In genomic region chr1:134414501-134415167, GRCm38 (mm10) we compare ENCODE assay signal across 8 mouse cellular contexts. TPM values are rescaled to one million over a fixed set of nuclear protein-coding genes. Genes with fewer than 3 reads are reported as not detected.
DNase-seq lines count a peak whose midpoint lies in the region; ATAC-seq and TF ChIP-seq lines count a peak whose summit lies in the region.

No protein-coding gene starts in this region.

- H3K4me3 ChIP-seq in liver, adult 2 months (ENCODE audit: insufficient read depth, low read depth, low read length), result peak overlapping the region; percentile 91
- peak overlapping the region; percentile 94 for H3K4me3 ChIP-seq in embryonic facial prominence, embryonic 12.5 days
- peak overlapping the region; percentile 97 for H3K4me3 ChIP-seq in intestine, embryonic 16.5 days (ENCODE audit: low read length)
- H3K4me3 ChIP-seq in neural tube, embryonic 13.5 days, result peak overlapping the region; percentile 86

- no peaks in the 10 kb centered on the region for H3K9me3 ChIP-seq in embryonic facial prominence, embryonic 12.5 days
- H3K9me3 ChIP-seq in intestine, embryonic 16.5 days (ENCODE audit: control insufficient read depth, low read length), result no peaks in the 10 kb centered on the region
- no peaks in the 10 kb centered on the region for H3K9me3 ChIP-seq in neural tube, embryonic 13.5 days

- peak; percentile 87 for DNase-seq in liver, adult 2 months (ENCODE audit: extremely low read depth, low read depth, low spot score)
- no peak for DNase-seq in liver
- no peak for DNase-seq in spleen, postnatal 36 days (ENCODE audit: low spot score in 2 of 2)
- no peak for DNase-seq in cerebellum, postnatal 10 days
- DNase-seq in kidney, postnatal 14 days, result no peak

- H3K9ac ChIP-seq in liver, adult 2 months (ENCODE audit: low read depth, low read length), result peak overlapping the region; percentile 38
- H3K9ac ChIP-seq in embryonic facial prominence, embryonic 12.5 days, result peak overlapping the region; percentile 94; the same call in 1 of the 2 replicates
- peak overlapping the region; percentile 96 for H3K9ac ChIP-seq in intestine, embryonic 16.5 days (ENCODE audit: low read depth, low read length)
- peak overlapping the region; percentile 67 for H3K9ac ChIP-seq in neural tube, embryonic 13.5 days

- peaks cover 1% of the 10 kb centered on the region; the same call in 1 of the 2 replicates for H3K36me3 ChIP-seq in liver, adult 2 months (ENCODE audit: control insufficient read depth, insufficient read depth, low read length)
- peaks cover 18% of the 10 kb centered on the region for H3K36me3 ChIP-seq in embryonic facial prominence, embryonic 12.5 days
- H3K36me3 ChIP-seq in intestine, embryonic 16.5 days (ENCODE audit: control insufficient read depth, insufficient read depth, low read length), result peaks cover 6% of the 10 kb centered on the region
- peaks cover 15% of the 10 kb centered on the region for H3K36me3 ChIP-seq in neural tube, embryonic 13.5 days

- H3K4me2 ChIP-seq in embryonic facial prominence, embryonic 12.5 days (replicated peaks), result peak overlapping the region; percentile 59
- peak overlapping the region; percentile 73 for H3K4me2 ChIP-seq in intestine, embryonic 16.5 days (ENCODE audit: low read depth, low read length)
- H3K4me2 ChIP-seq in neural tube, embryonic 13.5 days, result peak overlapping the region; percentile 81

- no peaks in the 10 kb centered on the region for H3K27me3 ChIP-seq in liver, adult 2 months (ENCODE audit: control insufficient read depth, insufficient read depth, low read length)
- no peaks in the 10 kb centered on the region for H3K27me3 ChIP-seq in embryonic facial prominence, embryonic 12.5 days
- H3K27me3 ChIP-seq in intestine, embryonic 16.5 days (replicated peaks; ENCODE audit: control insufficient read depth, insufficient read depth, low read length), result no peaks in the 10 kb centered on the region
- no peaks in the 10 kb centered on the region for H3K27me3 ChIP-seq in neural tube, embryonic 13.5 days

- no peak for TF ChIP-seq POLR2A in liver, adult 2 months (IDR thresholded peaks at IDR 0.05; ENCODE audit: extremely low read depth, insufficient read depth, low read length)

- H3K79me2 ChIP-seq in liver, adult 2 months (ENCODE audit: control insufficient read depth, insufficient read depth, low read length), result peaks cover 23% of the 10 kb centered on the region

- WGBS in liver, adult 2 months, result 4% methylated on average over 11 of the region's 11 CpGs
- WGBS in embryonic facial prominence, embryonic 12.5 days, result 10% methylated on average over 11 of the region's 11 CpGs
- WGBS in intestine, embryonic 16.5 days, result 14% methylated on average over 11 of the region's 11 CpGs
- WGBS in neural tube, embryonic 13.5 days, result 14% methylated on average over 11 of the region's 11 CpGs

- H3K27ac ChIP-seq in liver, adult 2 months (replicated peaks; ENCODE audit: insufficient read depth, low read depth, low read length), result peak overlapping the region; percentile 93
- peak overlapping the region; percentile 95 for H3K27ac ChIP-seq in embryonic facial prominence, embryonic 12.5 days
- peak overlapping the region; percentile 91 for H3K27ac ChIP-seq in intestine, embryonic 16.5 days (ENCODE audit: low read length)
- H3K27ac ChIP-seq in neural tube, embryonic 13.5 days (replicated peaks), result peak overlapping the region; percentile 96

- ATAC-seq in embryonic facial prominence, embryonic 12.5 days (ENCODE audit: insufficient number of reproducible peaks, insufficient read depth, low FRiP score, low TSS enrichment), result peak; percentile 5; the same call in 1 of the 2 replicates
- ATAC-seq in intestine, embryonic 16.5 days, result peak; percentile 43
- peak; percentile 36 for ATAC-seq in neural tube, embryonic 13.5 days (ENCODE audit: low read depth)

- TF ChIP-seq CTCF in liver, adult 2 months (IDR thresholded peaks at IDR 0.05; ENCODE audit: low read depth, low read length), result peak; percentile 25; the same call in 1 of the 2 replicates

- H3K4me1 ChIP-seq in liver, adult 2 months (ENCODE audit: control insufficient read depth, insufficient read depth, low read length), result peaks cover 22% of the 10 kb centered on the region
- H3K4me1 ChIP-seq in embryonic facial prominence, embryonic 12.5 days, result peaks cover 30% of the 10 kb centered on the region
- H3K4me1 ChIP-seq in intestine, embryonic 16.5 days (ENCODE audit: control insufficient read depth, insufficient read depth, low read length), result peaks cover 36% of the 10 kb centered on the region
- peaks cover 47% of the 10 kb centered on the region for H3K4me1 ChIP-seq in neural tube, embryonic 13.5 days (replicated peaks)

RNA-seq across cellular contexts. Expression of gene Adipor1, which starts 0.5 kb away (rescaled TPM):
- total RNA-seq in liver, adult 2 months (2014; rRNA removed), result 71.5 and 81.2 TPM in 2 replicates
- polyA plus RNA-seq in liver, adult 2 months (2012; rRNA removed), result 92.7 and 105 TPM in 2 replicates
- polyA plus RNA-seq in embryonic facial prominence, embryonic 12.5 days (2016; fragmentation: Nextera tagmentation; extraction: Ambion mirVana), result 76.0 and 78.1 TPM in 2 replicates
- 78.7 and 82.8 TPM in 2 replicates for polyA plus RNA-seq in intestine, embryonic 16.5 days (2015; fragmentation: Nextera tagmentation; extraction: Ambion mirVana)
- 79.7 and 84.0 TPM in 2 replicates for polyA plus RNA-seq in neural tube, embryonic 13.5 days (2015; fragmentation: Nextera tagmentation; extraction: Ambion mirVana)

RNA-seq across cellular contexts. Expression of gene Cyb5r1, which starts 9.3 kb away (rescaled TPM):
- 4.5 and 4.7 TPM in 2 replicates for total RNA-seq in liver, adult 2 months (2014; rRNA removed)
- polyA plus RNA-seq in liver, adult 2 months (2012; rRNA removed), result 8.3 and 16.3 TPM in 2 replicates
- 38.0 and 39.5 TPM in 2 replicates for polyA plus RNA-seq in embryonic facial prominence, embryonic 12.5 days (2016; fragmentation: Nextera tagmentation; extraction: Ambion mirVana)
- polyA plus RNA-seq in intestine, embryonic 16.5 days (2015; fragmentation: Nextera tagmentation; extraction: Ambion mirVana), result 32.3 and 38.6 TPM in 2 replicates
- 24.7 and 25.4 TPM in 2 replicates for polyA plus RNA-seq in neural tube, embryonic 13.5 days (2015; fragmentation: Nextera tagmentation; extraction: Ambion mirVana)

RNA-seq across cellular contexts. Expression of gene 4933406M09Rik, which starts 28.9 kb away (rescaled TPM):
- total RNA-seq in liver, adult 2 months (2014; rRNA removed), result not detected in 2 replicates
- not detected in 2 replicates for polyA plus RNA-seq in liver, adult 2 months (2012; rRNA removed)
- polyA plus RNA-seq in embryonic facial prominence, embryonic 12.5 days (2016; fragmentation: Nextera tagmentation; extraction: Ambion mirVana), result not detected in 2 replicates
- polyA plus RNA-seq in intestine, embryonic 16.5 days (2015; fragmentation: Nextera tagmentation; extraction: Ambion mirVana), result 0.07 TPM in 1 of 2 replicates, not detected in the other
- not detected in 2 replicates for polyA plus RNA-seq in neural tube, embryonic 13.5 days (2015; fragmentation: Nextera tagmentation; extraction: Ambion mirVana)

RNA-seq across cellular contexts. Expression of gene Klhl12, which starts 40.7 kb away (rescaled TPM):
- total RNA-seq in liver, adult 2 months (2014; rRNA removed), result 8.8 and 9.9 TPM in 2 replicates
- polyA plus RNA-seq in liver, adult 2 months (2012; rRNA removed), result 4.5 and 5.1 TPM in 2 replicates
- 33.5 and 34.9 TPM in 2 replicates for polyA plus RNA-seq in embryonic facial prominence, embryonic 12.5 days (2016; fragmentation: Nextera tagmentation; extraction: Ambion mirVana)
- 19.0 and 20.5 TPM in 2 replicates for polyA plus RNA-seq in intestine, embryonic 16.5 days (2015; fragmentation: Nextera tagmentation; extraction: Ambion mirVana)
- polyA plus RNA-seq in neural tube, embryonic 13.5 days (2015; fragmentation: Nextera tagmentation; extraction: Ambion mirVana), result 31.4 and 35.5 TPM in 2 replicates

RNA-seq across cellular contexts. Expression of gene Tmem183a, which starts 52.9 kb away (rescaled TPM):
- total RNA-seq in liver, adult 2 months (2014; rRNA removed), result 152 and 153 TPM in 2 replicates
- 130 and 152 TPM in 2 replicates for polyA plus RNA-seq in liver, adult 2 months (2012; rRNA removed)
- polyA plus RNA-seq in embryonic facial prominence, embryonic 12.5 days (2016; fragmentation: Nextera tagmentation; extraction: Ambion mirVana), result 102 and 105 TPM in 2 replicates
- 84.9 and 88.6 TPM in 2 replicates for polyA plus RNA-seq in intestine, embryonic 16.5 days (2015; fragmentation: Nextera tagmentation; extraction: Ambion mirVana)
- 105 and 117 TPM in 2 replicates for polyA plus RNA-seq in neural tube, embryonic 13.5 days (2015; fragmentation: Nextera tagmentation; extraction: Ambion mirVana)

Comparison
In these comparisons a context has a peak if more than half of its experiments do, and no peak if none do; other contexts are left out.
1. H3K9ac ChIP-seq: peak in every context shown above with its lines; median percentile 96 in intestine, embryonic 16.5 days; 94 in embryonic facial prominence, embryonic 12.5 days; 67 in neural tube, embryonic 13.5 days; 38 in liver, adult 2 months.